Mouse (Mus musculus): ENCODE measurements around the gene Tube1. TPM values are rescaled to one million over a fixed set of nuclear protein-coding genes. Genes with fewer than 3 reads are reported as not detected.

The Tube1 gene
- 0.65 TPM for polyA plus RNA-seq (2014; fragmentation: Illumina TruSeq; extraction: RNeasy Lipid Tissue Mini Kit (QIAGEN cat#74804); ENCODE audit: low read depth, low replicate concordance)

GRCm38 (mm10) chr10:39133462-39134310, at the start of gene Tube1, which contains the start of gene Fam229b:
Gene Tube1, plus strand, starts transcription at chr10:39133976.
Gene Fam229b, minus strand, starts transcription at chr10:39133914.

GRCm38 (mm10) chr10:39163694-39164093, 29.9 kb downstream of the Tube1 start, which contains the start of gene Ccn6:
Gene Ccn6, minus strand, starts transcription at chr10:39163794.

Other genes with a start within 250 kb of the Tube1 start
- gene Lama4, start 168.5 kb upstream of the Tube1 start, polyA plus RNA-seq (2014; fragmentation: Illumina TruSeq; extraction: RNeasy Lipid Tissue Mini Kit (QIAGEN cat#74804); ENCODE audit: low read depth, low replicate concordance) = 4.7 TPM
- 11.8 TPM for gene Fam229b, start 62 bp upstream of the Tube1 start, polyA plus RNA-seq (2014; fragmentation: Illumina TruSeq; extraction: RNeasy Lipid Tissue Mini Kit (QIAGEN cat#74804); ENCODE audit: low read depth, low replicate concordance)
- gene Ccn6, start 29.8 kb downstream of the Tube1 start, polyA plus RNA-seq (2014; fragmentation: Illumina TruSeq; extraction: RNeasy Lipid Tissue Mini Kit (QIAGEN cat#74804); ENCODE audit: low read depth, low replicate concordance) = not detected
- gene Fyn, start 234.9 kb downstream of the Tube1 start, polyA plus RNA-seq (2014; fragmentation: Illumina TruSeq; extraction: RNeasy Lipid Tissue Mini Kit (QIAGEN cat#74804); ENCODE audit: low read depth, low replicate concordance) = 9.3 TPM